Mouse (Mus musculus): ENCODE results near the gene Tle1.

Tle1 gene

DNA sequence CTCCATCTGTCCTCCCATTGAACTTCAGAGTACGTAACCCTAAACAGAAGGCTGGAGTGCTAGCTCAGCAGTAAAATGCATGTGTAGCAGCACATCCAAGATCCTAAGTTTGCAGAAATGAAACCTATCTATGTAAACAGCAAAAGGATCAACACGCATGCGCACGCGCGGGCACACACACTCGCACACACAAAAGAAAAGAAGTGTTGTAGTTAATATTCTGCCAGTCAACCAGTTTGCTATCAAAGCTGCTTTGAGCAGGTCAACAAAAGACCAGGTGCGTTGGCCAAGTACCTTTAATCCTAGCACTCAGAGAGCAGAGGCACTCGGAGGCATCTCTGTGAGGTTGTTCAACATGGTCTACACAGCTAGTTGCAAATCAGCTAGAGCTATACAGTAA, 35.0 kb downstream of the Tle1 start:
- DNase-seq (ENCODE audit: low read depth) = no peak

DNA sequence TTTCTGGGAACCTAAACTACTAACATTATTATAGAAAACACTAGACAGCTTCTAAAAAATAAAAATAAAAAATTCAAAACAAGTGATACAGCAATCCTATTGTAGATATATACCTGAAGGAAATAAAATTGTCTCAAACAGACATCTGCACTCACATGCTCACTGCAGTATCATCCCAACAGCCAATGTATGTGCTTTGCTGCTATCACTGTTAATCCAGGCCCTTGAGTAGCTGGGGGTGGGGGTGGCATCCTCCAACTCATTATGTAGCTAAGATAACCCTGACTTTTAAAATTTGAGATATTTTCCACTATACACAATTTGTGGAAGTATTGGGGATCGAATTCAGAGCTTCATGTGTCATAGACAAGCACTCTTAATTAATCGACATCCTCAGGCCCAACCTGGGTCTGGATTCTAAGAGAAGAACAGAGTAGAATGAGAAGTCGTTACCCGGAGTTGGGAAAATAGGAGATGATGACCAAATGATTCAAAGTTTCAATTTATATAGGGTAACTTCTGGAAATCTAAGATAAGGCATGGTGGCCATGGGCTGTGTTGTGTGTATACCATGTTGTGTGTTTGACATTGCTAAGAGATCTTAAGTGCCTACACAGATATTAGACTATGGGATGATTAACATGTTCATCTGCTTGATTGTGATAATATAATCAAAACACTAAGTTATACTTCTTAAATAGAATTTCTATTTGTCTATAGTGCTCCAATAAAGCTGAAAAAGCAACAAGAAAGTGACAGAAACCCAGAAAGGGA, 38.1 kb downstream of the Tle1 start:
- no peak for DNase-seq (ENCODE audit: low read depth)

DNA sequence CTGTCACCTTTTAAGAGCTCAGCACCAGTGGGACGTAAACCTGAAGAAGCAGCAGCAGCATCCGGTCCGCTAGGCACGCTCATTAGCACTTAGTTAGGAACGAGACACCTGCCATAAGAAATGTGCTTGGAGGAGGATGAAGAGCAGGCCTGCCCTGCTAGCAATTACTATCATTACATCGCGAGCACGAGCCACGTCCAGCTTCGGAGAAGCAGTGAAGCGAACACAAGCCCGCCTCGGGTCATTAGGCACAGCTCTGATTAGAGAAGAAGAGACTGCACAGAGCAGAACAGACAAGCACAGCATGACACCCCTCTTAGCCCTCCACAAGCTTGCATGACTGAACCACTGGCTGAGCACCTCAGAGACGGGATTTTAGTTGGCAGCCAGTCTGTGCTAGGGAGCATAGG, 40.6 kb downstream of the Tle1 start:
- no peak for DNase-seq (ENCODE audit: low read depth)

DNA sequence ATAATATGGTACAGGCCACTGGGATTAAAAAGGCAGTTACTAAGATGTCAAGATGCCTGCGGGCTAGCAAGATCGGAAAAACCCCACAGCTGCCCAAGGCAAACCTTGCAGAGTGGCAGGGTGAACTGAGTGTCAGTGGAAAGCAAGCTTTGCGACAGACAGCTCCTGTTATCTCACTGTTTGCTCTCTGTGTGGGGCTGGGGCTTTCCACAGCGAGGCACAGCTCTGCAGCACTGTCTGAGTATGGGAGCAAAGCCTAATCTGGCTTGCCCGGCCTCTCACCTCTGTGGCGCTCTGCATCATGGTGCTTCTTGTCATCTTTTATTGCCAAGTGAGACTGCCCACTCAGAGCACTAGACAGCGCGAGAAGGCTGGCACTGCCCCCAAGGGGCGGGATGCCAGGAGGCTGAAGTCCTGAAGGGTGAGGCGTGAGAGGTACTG, 42.8 kb downstream of the Tle1 start:
- no peak for DNase-seq (ENCODE audit: low read depth)

DNA sequence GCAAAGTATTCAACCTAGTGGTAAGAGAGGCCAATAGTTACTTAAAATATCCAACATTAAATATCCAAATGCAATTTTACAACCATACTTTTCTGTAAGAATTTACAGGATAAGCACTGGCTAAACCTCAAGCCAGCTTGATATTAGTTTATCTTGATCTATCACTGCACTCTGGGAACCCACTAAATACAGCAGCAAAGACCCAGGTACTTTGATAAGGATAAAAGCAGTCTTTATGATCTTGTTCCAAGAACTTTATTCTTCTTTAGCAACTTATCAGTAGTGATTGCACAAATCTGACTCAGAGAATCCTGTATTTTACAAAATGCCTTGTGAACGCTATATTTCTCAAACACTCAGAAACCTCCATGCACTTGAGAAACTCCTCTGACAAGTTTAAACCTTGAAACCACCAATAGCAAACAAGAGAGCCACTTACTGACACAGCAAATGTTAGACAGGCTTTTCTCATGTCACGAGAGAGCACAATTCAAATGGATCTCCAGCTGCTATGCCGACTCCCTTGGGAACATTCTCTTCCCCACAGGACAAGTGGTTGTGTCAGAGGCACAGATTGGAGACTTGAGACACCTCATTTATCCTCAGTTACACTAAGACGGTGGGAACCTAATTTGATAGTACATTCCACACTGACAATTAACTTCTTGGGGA, 50.1 kb downstream of the Tle1 start:
- no peak for DNase-seq (ENCODE audit: low read depth)

DNA sequence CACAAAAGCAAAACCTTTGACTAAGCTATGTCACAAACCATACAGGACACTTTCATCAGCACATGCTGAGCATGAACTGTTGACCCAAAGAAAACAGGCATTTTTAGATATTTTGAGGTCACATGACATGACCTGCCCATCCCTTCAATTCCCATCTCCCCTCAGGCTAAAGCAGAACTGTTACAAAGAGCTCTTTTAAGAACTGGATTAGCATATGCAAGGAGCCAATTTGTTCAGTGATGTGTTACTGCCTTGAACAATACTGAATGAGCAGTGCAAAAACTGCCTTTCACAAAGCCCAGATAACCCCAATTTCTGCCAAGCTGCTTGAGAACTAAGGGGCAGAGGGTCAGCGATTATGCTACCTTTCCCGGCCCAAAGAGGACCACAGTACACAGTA, 54.7 kb downstream of the Tle1 start:
- DNase-seq (ENCODE audit: low read depth) = no peak

DNA sequence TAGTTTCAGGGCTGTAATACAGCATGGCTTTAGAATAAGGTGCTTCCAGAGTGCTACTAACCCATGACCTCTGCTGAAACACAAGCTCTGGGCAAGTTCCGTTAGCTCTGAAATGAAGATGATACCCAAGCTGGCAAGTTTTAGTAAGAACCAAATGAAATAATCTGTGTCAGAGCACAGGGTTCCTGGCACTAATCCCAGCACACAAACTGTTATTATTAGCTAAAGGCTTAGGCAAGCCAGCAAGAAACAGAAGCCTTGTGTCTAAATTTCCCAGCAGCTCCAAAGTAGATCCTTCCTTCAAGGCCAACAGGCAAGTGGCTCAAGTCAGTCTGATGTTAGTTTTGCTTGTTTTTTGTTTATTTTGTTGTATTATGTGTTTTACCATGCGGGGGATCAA, 56.2 kb downstream of the Tle1 start:
- no peak for DNase-seq (ENCODE audit: low read depth)

DNA sequence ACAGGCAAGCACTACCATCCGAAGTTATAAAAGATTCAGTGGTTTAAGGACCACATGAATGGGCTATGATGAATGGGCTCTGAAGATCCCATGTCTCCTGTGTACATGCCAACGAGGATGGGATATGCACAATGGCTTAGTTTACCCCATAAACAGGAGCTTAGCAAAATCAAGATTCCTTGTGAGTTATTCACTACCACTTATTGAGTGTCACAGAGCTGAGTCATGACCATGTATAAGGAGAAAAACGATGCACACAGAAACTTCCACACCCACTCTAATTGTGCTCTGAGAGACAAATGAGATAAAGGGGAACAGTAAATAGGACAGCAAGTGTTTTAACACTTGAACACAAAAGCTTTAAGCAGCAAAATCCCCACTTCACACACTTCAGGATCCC, 60.0 kb downstream of the Tle1 start:
- DNase-seq (ENCODE audit: low read depth) = no peak

DNA sequence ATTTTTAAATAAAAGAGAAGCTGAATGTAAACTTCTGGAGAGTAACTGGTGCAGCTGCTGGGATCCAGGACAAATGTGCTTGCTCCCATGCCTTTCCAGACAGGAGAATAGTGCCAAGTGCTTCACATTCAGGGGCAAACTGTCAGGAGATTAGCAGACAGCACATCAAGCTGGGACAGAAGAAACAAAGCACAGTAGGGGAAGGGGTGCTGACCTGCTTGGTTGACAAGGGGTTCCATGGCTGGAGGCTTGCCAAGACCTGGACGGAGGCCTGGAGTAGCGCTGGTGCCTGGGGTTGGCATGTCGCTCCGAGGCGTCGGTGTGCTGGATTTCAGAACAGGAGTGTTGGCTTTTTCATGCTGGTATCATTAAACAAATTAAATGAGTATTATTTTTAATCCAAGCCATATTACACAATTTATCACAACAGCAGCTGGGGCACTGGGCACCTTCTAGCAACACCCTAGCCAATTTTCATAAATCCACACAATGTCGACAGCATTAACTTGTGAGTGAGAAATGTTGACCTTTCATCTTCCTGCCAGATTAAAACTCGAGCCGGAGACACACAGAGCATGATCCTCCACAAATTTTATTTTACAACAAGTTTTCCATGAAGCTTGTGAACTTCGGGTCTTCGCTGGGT, 61.1 kb downstream of the Tle1 start:
- DNase-seq (ENCODE audit: low read depth) = no peak

DNA sequence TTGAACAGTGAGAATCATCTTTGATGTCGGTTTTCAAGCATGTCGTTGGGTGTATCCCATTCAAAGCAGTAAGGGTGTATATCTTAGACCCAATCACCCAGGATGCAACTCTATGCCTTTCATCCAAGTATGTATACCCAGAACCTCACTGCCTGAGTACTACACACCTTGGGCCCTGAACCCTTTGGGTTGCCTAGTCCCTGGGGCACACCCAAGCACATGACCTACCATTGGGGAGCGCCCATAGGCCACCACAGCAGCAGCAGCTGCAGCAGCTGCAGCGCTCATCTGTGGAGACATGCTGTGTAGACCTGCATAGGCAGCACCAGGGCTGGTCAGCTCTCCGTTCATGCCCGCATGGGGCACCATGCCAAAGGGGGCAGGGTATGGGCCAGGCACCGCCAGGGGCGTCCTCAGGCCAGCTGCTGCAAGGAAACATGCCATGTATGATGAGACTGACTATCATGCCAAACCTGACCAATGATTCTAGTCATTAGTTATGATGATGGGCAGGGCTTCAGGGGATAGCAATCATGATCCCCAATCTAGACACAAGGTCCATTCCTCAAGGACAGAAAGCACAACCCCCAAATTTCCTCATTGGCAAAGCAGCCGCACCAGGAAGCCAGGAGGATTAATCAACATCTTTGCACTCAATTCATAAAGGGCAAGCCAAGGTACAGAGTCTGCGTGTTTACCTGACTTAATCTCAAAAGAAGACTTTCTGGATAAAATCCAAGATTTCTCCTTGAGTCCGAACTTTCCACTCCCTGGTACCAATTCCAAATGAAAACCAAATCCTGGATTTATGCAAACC, 62.2 kb downstream of the Tle1 start:
- no peak for DNase-seq (ENCODE audit: low read depth)

DNA sequence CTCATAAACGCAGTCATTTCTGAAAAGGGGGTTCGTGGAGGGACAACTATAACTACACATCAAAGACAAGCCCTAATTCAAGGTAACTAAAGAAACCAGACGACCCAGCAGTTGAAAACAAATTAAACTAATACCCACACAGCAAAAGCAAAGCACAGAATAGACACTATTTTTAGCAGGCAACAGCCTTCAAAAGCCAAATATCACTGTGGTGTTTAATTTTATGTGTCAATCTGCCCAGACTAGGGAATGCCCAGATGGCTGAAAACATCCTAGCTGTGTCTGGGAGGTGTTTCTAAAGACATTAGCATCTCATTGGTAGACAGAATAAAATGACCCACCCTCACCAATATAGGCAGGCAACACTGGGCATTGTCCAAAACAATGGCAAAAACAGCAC, 68.1 kb downstream of the Tle1 start:
- no peak for DNase-seq (ENCODE audit: low read depth)

DNA sequence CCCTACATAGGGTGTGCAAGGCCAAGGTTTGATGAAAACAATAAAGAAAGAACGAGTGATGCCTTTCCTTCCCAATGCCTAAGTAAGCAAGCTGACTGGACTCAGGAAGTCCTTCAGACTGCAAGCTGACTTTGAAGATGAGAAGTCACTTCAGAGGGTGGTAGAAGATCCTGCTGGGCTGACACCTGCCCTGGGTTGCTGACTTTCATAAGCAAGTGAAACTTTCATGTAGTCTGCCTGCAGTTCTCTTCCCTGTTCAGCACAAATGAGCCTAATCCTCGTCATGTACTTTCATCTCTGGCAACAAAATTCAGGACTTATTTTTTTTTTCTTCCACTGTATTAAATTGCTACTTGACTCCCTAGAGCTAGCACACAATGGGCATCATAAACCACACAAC, 73.1 kb downstream of the Tle1 start:
- DNase-seq (ENCODE audit: low read depth) = no peak

DNA sequence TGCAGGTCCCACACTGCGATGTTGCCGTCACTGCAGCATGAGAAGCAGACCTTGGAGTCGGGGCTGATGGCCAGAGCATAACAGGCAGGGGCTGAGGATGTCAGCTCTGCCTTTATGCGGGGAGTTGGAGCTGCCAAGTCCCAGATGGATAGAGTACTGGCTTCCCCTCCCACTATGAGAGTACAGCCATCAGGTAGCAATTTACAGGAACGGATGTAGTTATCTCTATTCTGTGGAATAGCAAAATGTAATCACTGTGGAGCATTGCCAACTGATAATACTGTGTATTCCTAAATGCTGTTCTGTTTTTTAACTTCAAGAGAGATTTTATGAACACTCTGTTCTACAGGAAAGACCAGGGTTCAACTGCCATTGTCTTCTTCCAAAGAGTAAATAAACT, 75.9 kb downstream of the Tle1 start:
- DNase-seq (ENCODE audit: low read depth) = no peak

DNA sequence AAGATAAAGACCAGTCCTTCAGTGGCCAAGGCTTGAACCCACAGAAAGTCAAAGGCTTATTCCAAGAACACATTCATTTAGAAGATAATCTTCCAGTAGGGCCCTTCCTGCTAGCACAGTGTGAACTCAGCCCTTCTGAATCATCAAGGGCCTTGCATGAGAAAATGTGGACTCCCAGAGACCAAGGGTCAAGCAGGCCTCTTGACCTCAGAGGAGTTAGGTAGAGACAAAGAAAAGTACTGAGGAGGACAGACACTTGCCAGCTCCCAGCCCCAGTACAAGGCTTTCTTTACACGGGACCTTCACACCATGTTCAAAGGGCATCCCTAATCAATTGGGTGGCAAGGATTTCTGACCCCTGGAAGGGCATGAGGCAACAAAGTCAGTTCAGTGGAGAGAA, 77.9 kb downstream of the Tle1 start:
- no peak for DNase-seq (ENCODE audit: low read depth)

DNA sequence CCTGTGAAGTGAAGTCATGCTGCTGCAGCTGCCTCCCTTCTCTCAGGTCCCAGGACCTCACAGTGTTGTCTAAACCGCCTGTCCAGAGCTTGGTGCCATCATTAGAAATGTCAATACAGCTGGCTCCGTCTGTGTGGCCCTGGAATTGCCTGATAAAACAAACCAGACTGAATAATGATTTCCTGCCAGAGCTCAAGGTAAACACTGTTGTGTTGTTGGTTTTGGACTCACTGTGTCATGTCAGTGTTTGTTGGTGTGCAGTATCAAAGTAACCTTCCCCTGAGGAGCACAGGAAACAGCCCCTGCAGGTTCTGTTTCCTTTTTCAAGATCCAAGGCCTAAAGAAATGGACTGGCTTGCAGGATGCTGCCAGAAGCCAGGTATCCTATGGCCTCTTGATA, 78.4 kb downstream of the Tle1 start:
- DNase-seq (ENCODE audit: low read depth) = no peak

DNA sequence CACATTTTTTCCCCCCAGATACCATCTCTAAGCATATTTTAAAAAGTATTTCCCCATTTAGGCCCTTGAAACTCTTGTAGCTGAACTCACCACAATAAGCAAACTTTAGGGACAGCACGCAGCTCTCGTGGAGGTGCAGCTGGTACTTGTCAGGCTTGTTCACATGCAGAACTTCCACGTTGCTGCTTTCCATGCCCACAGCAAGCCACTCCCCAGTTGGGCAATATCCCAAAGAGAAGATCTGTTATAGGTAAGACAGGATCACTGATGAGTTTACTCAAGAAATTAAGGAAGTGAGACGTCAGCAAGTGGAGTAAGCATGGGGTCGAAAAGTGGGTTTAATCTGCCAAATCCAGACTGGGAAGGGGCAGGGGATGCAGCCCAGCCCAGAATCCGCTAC, 80.7 kb downstream of the Tle1 start:
- DNase-seq (ENCODE audit: low read depth) = no peak

DNA sequence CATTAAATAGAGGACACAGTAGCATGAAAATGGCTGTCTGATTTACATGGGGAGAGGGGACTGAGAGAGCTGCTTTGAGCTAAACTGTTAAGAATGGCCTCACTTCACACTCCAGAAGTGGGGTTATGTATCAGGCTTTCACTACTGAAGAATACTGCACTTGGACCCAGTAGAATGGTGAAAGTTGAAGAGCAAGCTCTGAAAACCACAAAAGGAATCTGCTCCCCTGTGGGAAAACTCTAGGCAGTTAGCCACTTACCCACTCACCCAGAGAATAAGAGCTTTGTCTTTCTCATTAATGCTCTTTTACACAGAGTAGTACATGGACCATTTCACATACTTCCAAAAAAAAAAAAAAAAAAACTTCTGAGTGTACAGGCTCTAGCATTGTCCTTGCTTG, 95.0 kb downstream of the Tle1 start:
- DNase-seq (ENCODE audit: low read depth) = no peak

DNA sequence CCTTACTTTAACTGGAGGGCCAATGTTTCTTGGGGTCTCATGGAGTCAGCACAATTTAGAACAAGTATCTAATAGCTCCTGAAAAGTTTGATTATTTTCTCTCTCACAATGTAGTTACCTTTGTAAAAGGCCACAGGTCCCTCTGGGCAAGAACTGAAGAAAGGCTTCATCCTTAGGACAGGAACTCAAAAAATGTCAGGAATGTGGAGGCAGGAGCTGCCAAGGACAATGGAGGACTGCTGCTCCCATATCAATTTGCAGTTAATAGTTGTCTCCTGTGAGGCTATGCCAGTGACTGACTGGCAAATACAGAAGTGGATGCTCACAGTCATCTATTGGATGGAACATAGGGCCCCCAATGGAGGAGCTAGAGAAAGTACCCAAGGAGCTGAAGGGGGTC, 96.5 kb downstream of the Tle1 start:
- DNase-seq (ENCODE audit: low read depth) = no peak

DNA sequence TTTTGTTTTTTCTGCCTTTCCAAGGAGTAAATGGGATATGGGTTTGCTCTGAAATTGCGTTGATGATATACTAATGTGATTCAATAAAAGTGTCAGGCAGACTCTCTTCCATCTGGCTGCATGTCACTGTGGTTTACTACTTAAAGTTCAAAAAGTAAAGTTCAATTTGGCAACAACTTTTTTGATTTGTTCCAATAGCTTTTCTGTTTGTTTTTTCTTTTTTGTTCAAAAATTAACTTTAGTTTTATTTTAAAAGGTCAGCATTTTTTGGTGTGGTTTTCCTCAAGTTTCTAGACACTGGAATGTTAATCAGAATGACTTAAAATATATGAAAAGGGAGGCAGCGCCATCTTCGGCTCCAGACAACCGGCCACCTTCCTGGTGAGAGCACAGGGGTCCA, 112.9 kb downstream of the Tle1 start:
- DNase-seq (ENCODE audit: low read depth) = no peak

DNA sequence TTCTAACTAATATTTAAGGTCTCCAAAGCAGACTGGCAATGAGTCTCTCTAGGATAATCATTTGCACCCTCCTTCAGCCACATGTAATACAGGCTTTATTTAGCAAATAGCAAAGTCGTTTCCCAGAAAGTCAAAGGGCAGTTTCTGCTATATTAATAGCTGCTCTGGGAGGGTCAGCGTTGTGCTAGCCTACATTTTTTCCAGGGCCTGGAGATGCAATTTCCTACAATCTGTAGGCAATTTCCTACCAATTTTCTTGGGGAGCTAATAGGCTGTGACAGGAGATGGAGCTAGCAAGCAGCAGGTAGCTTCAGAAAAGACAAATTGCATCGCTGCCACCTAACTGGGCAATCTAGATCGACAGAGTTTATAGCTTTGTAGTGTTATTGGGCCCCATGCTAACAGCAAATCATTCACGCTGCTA, 131.6 kb downstream of the Tle1 start:
- DNase-seq (ENCODE audit: low read depth) = no peak

DNA sequence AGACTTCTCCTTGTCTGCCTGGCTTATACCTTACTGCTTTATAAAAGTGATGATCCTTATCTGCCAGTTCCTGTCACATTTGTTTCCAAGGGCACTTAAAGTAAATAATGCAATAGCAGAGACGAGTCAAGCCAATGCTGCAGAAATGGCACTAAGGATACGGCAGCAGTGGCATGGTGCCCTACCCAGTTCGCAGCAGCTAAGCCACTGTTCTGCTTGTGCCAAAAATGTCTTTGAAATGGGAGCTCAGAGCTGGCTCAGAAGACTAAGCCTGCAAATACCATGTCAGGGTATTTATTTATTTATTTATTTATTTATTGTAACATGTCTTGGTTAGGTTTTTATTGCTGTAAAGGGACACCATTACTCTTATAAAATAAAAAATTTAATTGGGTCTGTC, 132.8 kb downstream of the Tle1 start:
- no peak for DNase-seq (ENCODE audit: low read depth)
